13 mouse cellular contexts compared by ENCODE assay signal in the genomic region with DNA sequence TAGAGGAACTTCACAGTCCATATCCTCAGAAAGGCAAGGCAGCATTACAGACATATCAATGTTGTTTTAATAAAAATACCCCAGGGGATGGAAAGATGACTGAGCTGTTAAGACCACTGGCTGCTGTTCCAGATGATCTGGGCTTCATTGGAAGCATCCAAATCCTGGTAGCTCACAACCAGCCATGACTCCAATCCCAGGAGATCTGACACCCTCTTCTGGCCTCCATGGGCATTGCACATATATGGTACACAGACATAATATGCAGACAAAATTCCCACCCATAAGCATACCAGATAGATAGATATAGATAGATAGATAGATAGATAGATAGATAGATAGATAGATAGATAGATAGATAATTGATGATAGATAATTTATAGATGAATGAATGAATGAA. TPM values are rescaled to one million over a fixed set of nuclear protein-coding genes. Genes with fewer than 3 reads are reported as not detected.
A peak's percentile ranks its signal among the peaks of the same experiment; 100 is the strongest.
DNase-seq lines count a peak whose midpoint lies in the region; ATAC-seq and TF ChIP-seq lines count a peak whose summit lies in the region.
"Had no signal": no experiment of that assay in that cellular context is flagged by ENCODE, and none has a peak within 500 bp of the region (broad histone marks: within the 10 kb centered on the region; RNA-seq: fewer than 3 reads in every experiment).

No protein-coding gene starts in this region.

- no peak for ATAC-seq in liver, embryonic 12.5 days

- no peaks in the 10 kb centered on the region for H3K36me3 ChIP-seq in liver, adult 2 months (ENCODE audit: control insufficient read depth, insufficient read depth, low read length)
- no peaks in the 10 kb centered on the region for H3K36me3 ChIP-seq in liver, embryonic 12.5 days
- H3K36me3 ChIP-seq in ES-E14 (ENCODE audit: control insufficient read depth, insufficient read depth, low read length, poor library complexity, severe bottlenecking): no peaks in the 10 kb centered on the region
- H3K36me3 ChIP-seq in limb, embryonic 10.5 days: no peaks in the 10 kb centered on the region
- H3K36me3 ChIP-seq: forebrain, embryonic 12.5 days; hindbrain, embryonic 15.5 days; limb, embryonic 13.5 days; neural tube, embryonic 12.5 days had no signal

- H3K79me2 ChIP-seq in liver, adult 2 months (ENCODE audit: control insufficient read depth, insufficient read depth, low read length): no peaks in the 10 kb centered on the region

- no peaks in the 10 kb centered on the region for H3K27me3 ChIP-seq in liver, adult 2 months (ENCODE audit: control insufficient read depth, insufficient read depth, low read length)
- no peaks in the 10 kb centered on the region for H3K27me3 ChIP-seq in liver, embryonic 12.5 days (replicated peaks)
- no peaks in the 10 kb centered on the region for H3K27me3 ChIP-seq in limb, embryonic 10.5 days (ENCODE audit: low read depth, poor library complexity, severe bottlenecking)
- H3K27me3 ChIP-seq: forebrain, embryonic 12.5 days; hindbrain, embryonic 15.5 days; limb, embryonic 13.5 days; neural tube, embryonic 12.5 days had no signal

- H3K9me3 ChIP-seq in liver, embryonic 12.5 days (replicated peaks): no peaks in the 10 kb centered on the region
- H3K9me3 ChIP-seq in ES-E14 (ENCODE audit: control insufficient read depth, insufficient read depth, low read depth, low read length): no peaks in the 10 kb centered on the region
- H3K9me3 ChIP-seq in limb, embryonic 10.5 days (replicated peaks): no peaks in the 10 kb centered on the region
- H3K9me3 ChIP-seq: forebrain, embryonic 12.5 days; hindbrain, embryonic 15.5 days; limb, embryonic 13.5 days; neural tube, embryonic 12.5 days had no signal

- H3K4me2 ChIP-seq in liver, embryonic 12.5 days: no peak overlapping the region
- H3K4me2 ChIP-seq: forebrain, embryonic 12.5 days; hindbrain, embryonic 15.5 days; limb, embryonic 13.5 days; neural tube, embryonic 12.5 days had no signal

- intact Hi-C loops in gastrocnemius, adult 2 months (cut with DNase I): no loop called here

- no peak for DNase-seq in gastrocnemius, adult 2 months
- DNase-seq in gastrocnemius, adult 18-20 months (ENCODE audit: low spot score): no peak
- no peak for DNase-seq in liver, adult 2 months (ENCODE audit: extremely low read depth, low read depth, low spot score)
- peak; percentile 37 for DNase-seq in ES-E14 (ENCODE audit: low read depth, low spot score)
- peak; percentile 43 for DNase-seq in limb, embryonic 10.5 days (ENCODE audit: low spot score)
- no peak for DNase-seq in spleen, postnatal 14 days (ENCODE audit: low spot score in 2 of 2)
- no peak for DNase-seq in ovary, postnatal 10 days (ENCODE audit: low spot score)
- DNase-seq: cerebellum, adult 11 months had no signal

- TF ChIP-seq POLR2A in liver, adult 2 months (IDR thresholded peaks at IDR 0.05; ENCODE audit: extremely low read depth, insufficient read depth, low read length): no peak

- in situ Hi-C loops in ES-E14 (cut with MboI; ENCODE audit: low sequenced_read_pairs in 2 of 2, unreplicated experiment in 2 of 2): loop anchor here (10.0 to 25.0 kb wide), 2 partner anchors 223 to 231 kb away; no protein-coding TSS in a partner anchor

- peak; percentile 31; the same call in 1 of the 2 replicates for TF ChIP-seq CTCF in gastrocnemius, adult 2 months (IDR thresholded peaks at IDR 0.05)
- TF ChIP-seq CTCF in liver, adult 2 months (IDR thresholded peaks at IDR 0.05; ENCODE audit: low read depth, low read length): peak; percentile 37; the same call in 1 of the 2 replicates

- no peak overlapping the region for H3K27ac ChIP-seq in gastrocnemius, adult 2 months
- H3K27ac ChIP-seq in liver, adult 2 months (replicated peaks; ENCODE audit: insufficient read depth, low read depth, low read length): no peak overlapping the region
- no peak overlapping the region for H3K27ac ChIP-seq in liver, embryonic 12.5 days
- no peak overlapping the region for H3K27ac ChIP-seq in ES-E14 (ENCODE audit: insufficient read depth, low read depth, low read length, poor library complexity, severe bottlenecking)
- no peak overlapping the region for H3K27ac ChIP-seq in limb, embryonic 10.5 days
- H3K27ac ChIP-seq: forebrain, embryonic 12.5 days; hindbrain, embryonic 15.5 days; limb, embryonic 13.5 days; neural tube, embryonic 12.5 days had no signal

- no peaks in the 10 kb centered on the region for H3K4me1 ChIP-seq in liver, adult 2 months (ENCODE audit: control insufficient read depth, insufficient read depth, low read length)
- no peaks in the 10 kb centered on the region for H3K4me1 ChIP-seq in liver, embryonic 12.5 days
- H3K4me1 ChIP-seq in ES-E14 (ENCODE audit: control insufficient read depth in 2 of 2, insufficient read depth in 2 of 2, low read length in 2 of 2, poor library complexity in 1 of 2): no peaks in the 10 kb centered on the region; a peak in 1 of 4 replicates
- H3K4me1 ChIP-seq in limb, embryonic 10.5 days: no peaks in the 10 kb centered on the region
- H3K4me1 ChIP-seq: forebrain, embryonic 12.5 days; hindbrain, embryonic 15.5 days; limb, embryonic 13.5 days; neural tube, embryonic 12.5 days had no signal

- no peak overlapping the region for H3K4me3 ChIP-seq in gastrocnemius, adult 2 months
- H3K4me3 ChIP-seq in liver, adult 2 months (ENCODE audit: insufficient read depth, low read depth, low read length): no peak overlapping the region
- H3K4me3 ChIP-seq in liver, embryonic 12.5 days: no peak overlapping the region
- H3K4me3 ChIP-seq in ES-E14 (ENCODE audit: insufficient read depth in 1 of 2, low read depth in 1 of 2, low read length in 2 of 2, poor library complexity in 1 of 2, severe bottlenecking in 1 of 2): no peak overlapping the region
- no peak overlapping the region for H3K4me3 ChIP-seq in limb, embryonic 10.5 days
- H3K4me3 ChIP-seq: forebrain, embryonic 12.5 days; hindbrain, embryonic 15.5 days; limb, embryonic 13.5 days; neural tube, embryonic 12.5 days had no signal

- H3K9ac ChIP-seq in liver, adult 2 months (ENCODE audit: low read depth, low read length): no peak overlapping the region
- H3K9ac ChIP-seq in liver, embryonic 12.5 days: no peak overlapping the region
- H3K9ac ChIP-seq in ES-E14 (ENCODE audit: insufficient read depth, low read depth, low read length, poor library complexity, severe bottlenecking): no peak overlapping the region
- H3K9ac ChIP-seq: forebrain, embryonic 12.5 days; hindbrain, embryonic 15.5 days; limb, embryonic 13.5 days; neural tube, embryonic 12.5 days had no signal

TF ChIP-seq in ES-E14, 5 proteins besides CTCF, POLR2A, EP300 and RAD21:
- TF ChIP-seq ZC3H11A (IDR thresholded peaks at IDR 0.05; ENCODE audit: borderline replicate concordance, low read depth, low read length) (no peak), ZNF384 (IDR thresholded peaks at IDR 0.05; ENCODE audit: low read depth, low read length) (no peak), CHD2 (IDR thresholded peaks at IDR 0.05; ENCODE audit: low read depth, low read length) (no peak), MAFK (IDR thresholded peaks at IDR 0.05; ENCODE audit: insufficient read depth, low read depth, low read length) (no peak), HCFC1 (IDR thresholded peaks at IDR 0.05; ENCODE audit: borderline replicate concordance, insufficient read depth, low read length) (no peak)

RNA-seq across cellular contexts. Expression of a gene that starts 59.6 kb away (rescaled TPM):
- total RNA-seq in gastrocnemius, adult 2 months (2021): 1 to 10 TPM; 1.4 to 3.0 TPM
- total RNA-seq in gastrocnemius, adult 18-20 months (2021): 1 to 10 TPM; 1.2 to 1.8 TPM
- 0.13 and 0.18 TPM in 2 replicates for total RNA-seq in liver, adult 2 months (2014; rRNA removed)
- polyA plus RNA-seq in liver, adult 2 months (2012; rRNA removed): 0.02 and 0.06 TPM in 2 replicates
- 2.5 and 3.2 TPM in 2 replicates for polyA plus RNA-seq in liver, embryonic 12.5 days (2016; fragmentation: Nextera tagmentation; extraction: Ambion mirVana)
- total RNA-seq in ES-E14 (2012; rRNA removed): 6.6 and 9.8 TPM in 2 replicates
- 15.6 and 17.3 TPM in 2 replicates for polyA plus RNA-seq in limb, embryonic 10.5 days (2016; fragmentation: Nextera tagmentation; extraction: Ambion mirVana)

Comparison
In these comparisons a context has a peak if more than half of its experiments do, and no peak if none do; other contexts are left out.
1. DNase-seq: peak in ES-E14 (single experiment) and limb, embryonic 10.5 days (single experiment); none in gastrocnemius, adult 2 months (single experiment), gastrocnemius, adult 18-20 months (single experiment), liver, adult 2 months (single experiment), spleen, postnatal 14 days (0 of 2) and ovary, postnatal 10 days (single experiment).